ENCODE assay signal across 8 mouse cellular contexts in genomic region chr1:97977521-97977920, GRCm38 (mm10).
A peak's percentile ranks its signal among the peaks of the same experiment; 100 is the strongest.
DNase-seq lines count a peak whose midpoint lies in the region; ATAC-seq and TF ChIP-seq lines count a peak whose summit lies in the region.

No protein-coding gene starts in this region.

- 6% methylated on average over 7 of the region's 7 CpGs for WGBS in lung, embryonic 14.5 days
- 6% methylated on average over 7 of the region's 7 CpGs for WGBS in forebrain, embryonic 13.5 days
- WGBS in limb, embryonic 13.5 days: 33% methylated on average over 7 of the region's 7 CpGs
- WGBS in olfactory bulb, adult 2 months: 15% methylated on average over 7 of the region's 7 CpGs

- TF ChIP-seq POLR2A in olfactory bulb, adult 2 months (IDR thresholded peaks at IDR 0.05; ENCODE audit: insufficient read depth, low read depth, low read length): no peak

- peak; percentile 19 for DNase-seq in lung, embryonic 14.5 days
- no peak for DNase-seq in lung, postnatal 10 days
- no peak for DNase-seq in layer of hippocampus, adult 11-12 months (ENCODE audit: low spot score)
- DNase-seq in ovary, postnatal 36 days (ENCODE audit: low spot score): no peak
- no peak for DNase-seq in kidney, adult 18-20 months

- H3K4me1 ChIP-seq in lung, embryonic 14.5 days (ENCODE audit: insufficient read depth): no peaks in the 10 kb centered on the region
- H3K4me1 ChIP-seq in forebrain, embryonic 13.5 days: peaks cover 16% of the 10 kb centered on the region
- H3K4me1 ChIP-seq in limb, embryonic 13.5 days: peaks cover 7% of the 10 kb centered on the region; the same call in 1 of the 2 replicates
- H3K4me1 ChIP-seq in olfactory bulb, adult 2 months (ENCODE audit: control insufficient read depth, insufficient read depth, low read length): no peaks in the 10 kb centered on the region

- 0 out of 2 replicates have a peak overlapping the region, but pooled peaks have one; percentile 31 for H3K9ac ChIP-seq in lung, embryonic 14.5 days
- H3K9ac ChIP-seq in forebrain, embryonic 13.5 days: peak overlapping the region; percentile 89
- H3K9ac ChIP-seq in limb, embryonic 13.5 days: 0 out of 2 replicates have a peak overlapping the region, but pooled peaks have one; percentile 83

- H3K9me3 ChIP-seq in lung, embryonic 14.5 days (ENCODE audit: low read depth, low read length): no peaks in the 10 kb centered on the region
- H3K9me3 ChIP-seq in forebrain, embryonic 13.5 days (replicated peaks): no peaks in the 10 kb centered on the region
- no peaks in the 10 kb centered on the region for H3K9me3 ChIP-seq in limb, embryonic 13.5 days

- peak overlapping the region; percentile 59 for H3K4me3 ChIP-seq in lung, embryonic 14.5 days (ENCODE audit: low read depth, low read length)
- peak overlapping the region; percentile 70 for H3K4me3 ChIP-seq in forebrain, embryonic 13.5 days
- H3K4me3 ChIP-seq in limb, embryonic 13.5 days: peak overlapping the region; percentile 73
- peak overlapping the region; percentile 77 for H3K4me3 ChIP-seq in olfactory bulb, adult 2 months (ENCODE audit: insufficient read depth, low read depth, low read length)

- H3K27me3 ChIP-seq in lung, embryonic 14.5 days (ENCODE audit: insufficient read depth, low read length): no peaks in the 10 kb centered on the region
- no peaks in the 10 kb centered on the region for H3K27me3 ChIP-seq in forebrain, embryonic 13.5 days
- no peaks in the 10 kb centered on the region for H3K27me3 ChIP-seq in limb, embryonic 13.5 days

- H3K36me3 ChIP-seq in lung, embryonic 14.5 days (ENCODE audit: insufficient read depth): no peaks in the 10 kb centered on the region
- 0 out of 2 replicates have a peak, but pooled peaks cover 3% of the 10 kb centered on the region for H3K36me3 ChIP-seq in forebrain, embryonic 13.5 days (ENCODE audit: poor library complexity, severe bottlenecking)
- H3K36me3 ChIP-seq in limb, embryonic 13.5 days: no peaks in the 10 kb centered on the region

- H3K4me2 ChIP-seq in lung, embryonic 14.5 days: peak overlapping the region; percentile 78
- H3K4me2 ChIP-seq in forebrain, embryonic 13.5 days: peak overlapping the region; percentile 80
- peak overlapping the region; percentile 75 for H3K4me2 ChIP-seq in limb, embryonic 13.5 days (replicated peaks)

- H3K27ac ChIP-seq in lung, embryonic 14.5 days (ENCODE audit: low read depth): no peak overlapping the region
- no peak overlapping the region for H3K27ac ChIP-seq in forebrain, embryonic 13.5 days
- H3K27ac ChIP-seq in limb, embryonic 13.5 days: no peak overlapping the region
- peak overlapping the region; percentile 84 for H3K27ac ChIP-seq in olfactory bulb, adult 2 months (ENCODE audit: insufficient read depth, low read depth, low read length)

- no peak for ATAC-seq in lung, embryonic 14.5 days (ENCODE audit: insufficient read depth)
- no peak for ATAC-seq in forebrain, embryonic 13.5 days
- no peak for ATAC-seq in limb, embryonic 13.5 days (ENCODE audit: low FRiP score, low read depth)

- TF ChIP-seq CTCF in lung, embryonic 14.5 days (IDR thresholded peaks at IDR 0.05; ENCODE audit: low read depth): no peak
- no peak for TF ChIP-seq CTCF in olfactory bulb, adult 2 months (IDR thresholded peaks at IDR 0.05; ENCODE audit: insufficient read depth, low read depth, low read length)

Comparison
In these comparisons a context has a peak if more than half of its experiments do, and no peak if none do; other contexts are left out.
1. H3K9ac ChIP-seq: peak in every context shown above with its lines; median percentile 89 in forebrain, embryonic 13.5 days; 83 in limb, embryonic 13.5 days; 31 in lung, embryonic 14.5 days.